Mouse (Mus musculus): ENCODE data around the gene Bace1. TPM values are rescaled to one million over a fixed set of nuclear protein-coding genes. Genes with fewer than 3 reads are reported as not detected.

The Bace1 gene
- polyA plus RNA-seq (2014; fragmentation: Illumina TruSeq; extraction: RNeasy Lipid Tissue Mini Kit (QIAGEN cat#74804); ENCODE audit: low read depth, low replicate concordance): 22.4 TPM

DNA sequence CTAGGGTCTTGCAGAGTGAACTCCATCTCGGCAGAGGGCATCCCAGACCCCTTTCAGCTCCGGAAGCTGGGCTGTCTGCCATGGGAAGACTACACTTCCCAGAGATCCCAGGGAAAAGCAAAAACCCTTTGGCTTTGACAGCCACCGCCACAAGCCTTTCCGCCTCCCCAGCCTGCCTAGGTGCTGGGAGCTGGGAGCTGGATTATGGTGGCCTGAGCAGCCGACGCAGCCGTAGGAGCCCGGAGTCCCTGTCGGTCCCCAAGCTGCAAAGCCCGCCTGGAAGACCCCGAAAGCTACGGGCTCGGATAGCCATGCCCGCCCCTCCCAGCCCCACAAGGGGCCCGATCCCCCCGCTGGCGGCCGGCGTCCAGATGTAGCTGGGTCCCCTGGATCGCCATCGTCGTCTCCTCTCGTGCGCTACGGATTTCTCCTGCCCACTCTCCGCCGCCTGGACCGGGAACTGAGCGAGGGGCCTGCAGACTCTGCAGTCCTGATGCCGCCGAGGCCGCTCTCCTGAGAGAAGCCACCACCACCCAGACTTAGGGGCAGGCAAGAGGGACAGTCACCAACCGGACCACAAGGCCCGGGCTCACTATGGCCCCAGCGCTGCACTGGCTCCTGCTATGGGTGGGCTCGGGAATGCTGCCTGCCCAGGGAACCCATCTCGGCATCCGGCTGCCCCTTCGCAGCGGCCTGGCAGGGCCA is at the start of gene Bace1:
TSS of gene Bace1 (plus strand) at position 147 of the 705 bp plus-strand sequence.

DNA sequence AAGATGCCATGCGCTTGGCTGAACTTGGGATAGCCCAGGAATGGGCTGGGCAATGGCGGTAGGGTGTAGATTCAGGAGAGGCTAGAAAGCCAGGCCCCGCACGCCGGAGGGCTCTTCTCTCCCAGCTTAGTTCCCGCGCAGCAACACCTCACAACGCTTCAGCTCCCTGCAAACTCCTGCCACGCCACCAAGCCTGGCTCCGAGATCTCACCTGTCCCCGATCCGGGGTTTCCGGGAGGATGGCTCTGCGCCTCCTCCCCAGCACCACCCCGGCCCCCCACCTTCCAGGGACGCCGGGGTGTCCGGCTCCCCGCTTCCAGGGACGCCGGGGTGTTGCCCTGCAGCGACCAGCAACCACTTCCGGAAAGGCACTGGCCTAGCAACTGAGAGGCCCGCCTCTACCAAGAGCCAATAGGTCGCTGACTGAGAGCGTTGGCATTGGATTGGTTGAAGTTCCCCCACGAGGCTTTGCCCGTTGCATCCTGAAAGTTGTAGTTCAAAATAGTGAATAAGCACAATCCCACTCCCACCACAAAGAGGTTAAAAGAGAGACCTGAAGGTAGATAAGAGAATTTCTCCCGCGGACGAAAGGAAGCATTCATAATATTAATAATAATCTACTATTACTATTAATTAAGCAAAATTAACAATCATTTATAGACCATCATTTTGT is 10.0 kb upstream of the Bace1 start, which contains the start of gene Cep164:
TSS of gene Cep164 (minus strand) at position 401 of the 673 bp plus-strand sequence.

DNA sequence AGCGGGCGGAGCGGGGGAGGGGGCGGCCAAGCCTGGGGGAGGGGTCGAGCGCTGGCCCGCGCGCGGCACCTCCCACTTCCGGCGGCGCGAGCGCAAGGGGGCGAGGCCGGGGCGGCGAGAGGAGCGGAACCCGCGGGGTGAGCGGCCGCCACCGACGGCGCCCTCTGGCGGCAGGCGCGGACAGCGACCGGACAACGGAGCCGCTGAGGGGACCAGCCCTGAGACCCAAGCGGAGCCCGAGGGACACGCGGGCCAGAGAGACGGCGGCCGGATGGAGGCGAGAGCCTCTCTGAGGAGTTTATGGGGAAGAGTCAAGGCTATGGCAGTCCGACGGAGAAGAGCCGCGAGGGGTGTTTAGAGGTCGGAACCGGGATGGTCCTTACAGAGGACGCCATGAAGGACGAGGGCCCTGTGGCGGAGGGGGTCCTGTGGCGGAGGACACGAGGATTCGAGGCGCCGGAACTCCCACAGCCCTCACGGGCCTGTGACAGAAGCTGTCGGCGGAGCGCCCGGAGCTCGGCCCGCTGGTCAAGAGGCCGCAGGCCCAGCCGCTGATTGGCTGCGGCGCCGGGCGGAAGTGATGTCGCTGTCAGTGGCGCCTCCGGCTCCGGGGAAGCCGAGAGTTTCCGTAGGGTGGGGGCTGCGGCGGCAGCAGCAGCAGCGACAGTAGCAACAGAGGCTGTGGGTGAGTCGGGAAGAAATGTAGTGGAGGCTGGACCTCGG is 68.1 kb downstream of the Bace1 start, which contains the start of the genes Pcsk7 and Rnf214:
TSS of gene Pcsk7 (plus strand) at position 143 of the 723 bp plus-strand sequence.
TSS of gene Rnf214 (minus strand) at position 557 of the 723 bp plus-strand sequence.

Other genes with a start within 250 kb of the Bace1 start
- 1.1 TPM for gene Cep164, start 9.9 kb upstream of the Bace1 start, polyA plus RNA-seq (2014; fragmentation: Illumina TruSeq; extraction: RNeasy Lipid Tissue Mini Kit (QIAGEN cat#74804); ENCODE audit: low read depth, low replicate concordance)
- 2.3 TPM for gene Pcsk7, start 67.9 kb downstream of the Bace1 start, polyA plus RNA-seq (2014; fragmentation: Illumina TruSeq; extraction: RNeasy Lipid Tissue Mini Kit (QIAGEN cat#74804); ENCODE audit: low read depth, low replicate concordance)
- gene Rnf214, start 68.3 kb downstream of the Bace1 start, polyA plus RNA-seq (2014; fragmentation: Illumina TruSeq; extraction: RNeasy Lipid Tissue Mini Kit (QIAGEN cat#74804); ENCODE audit: low read depth, low replicate concordance): 68.9 TPM
- gene Tagln, start 97.5 kb downstream of the Bace1 start, polyA plus RNA-seq (2014; fragmentation: Illumina TruSeq; extraction: RNeasy Lipid Tissue Mini Kit (QIAGEN cat#74804); ENCODE audit: low read depth, low replicate concordance): 19.5 TPM
- gene Sidt2, start 116.7 kb downstream of the Bace1 start, polyA plus RNA-seq (2014; fragmentation: Illumina TruSeq; extraction: RNeasy Lipid Tissue Mini Kit (QIAGEN cat#74804); ENCODE audit: low read depth, low replicate concordance): 7.8 TPM
- 75.8 TPM for gene Pafah1b2, start 174.1 kb downstream of the Bace1 start, polyA plus RNA-seq (2014; fragmentation: Illumina TruSeq; extraction: RNeasy Lipid Tissue Mini Kit (QIAGEN cat#74804); ENCODE audit: low read depth, low replicate concordance)
- gene Sik3, start 174.2 kb downstream of the Bace1 start, polyA plus RNA-seq (2014; fragmentation: Illumina TruSeq; extraction: RNeasy Lipid Tissue Mini Kit (QIAGEN cat#74804); ENCODE audit: low read depth, low replicate concordance): 12.2 TPM